Mouse (Mus musculus): ENCODE measurements at regions not wholly inside any gene's neighbourhood (a gene's known extent, or its start where the extent isn't known, plus 50 kb on each side); places are given as distances from the start of the nearest gene placed in this dataset.

DNA sequence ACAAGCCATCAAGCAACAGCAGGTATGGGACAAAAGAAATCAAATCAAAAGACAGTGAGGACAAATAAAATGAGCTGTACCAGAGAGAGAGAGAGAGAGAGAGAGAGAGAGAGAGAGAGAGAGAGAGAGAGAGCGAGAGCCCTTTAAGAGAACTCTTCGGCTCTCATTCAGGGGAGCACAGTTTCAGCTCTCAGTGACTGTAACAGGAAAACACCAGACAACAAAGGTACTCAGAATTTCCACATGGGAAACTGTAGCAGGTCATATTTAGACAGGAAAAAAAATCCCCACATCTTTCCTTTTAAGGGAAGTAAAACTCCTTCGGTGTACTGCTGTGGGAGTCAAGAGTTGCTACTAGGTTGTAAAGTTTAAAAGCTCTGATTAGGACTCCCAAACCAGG lies 57.9 kb upstream of the Satb2 start:
- TF ChIP-seq HCFC1 (IDR thresholded peaks at IDR 0.05; ENCODE audit: low read depth, low read length) (no peak), GATA1 (IDR thresholded peaks at IDR 0.05; ENCODE audit: low read depth, low read length) (no peak), CTCF (IDR thresholded peaks at IDR 0.05 in 2 of 3, conservative IDR thresholded peaks at IDR 0.05 in 1 of 3; ENCODE audit: control insufficient read depth in 1 of 3, insufficient read depth in 1 of 3, low read depth in 2 of 3, low read length in 3 of 3, poor library complexity in 1 of 3, severe bottlenecking in 1 of 3) (no peak), RCOR1 (IDR thresholded peaks at IDR 0.05; ENCODE audit: low read depth, low read length) (no peak), MAZ (IDR thresholded peaks at IDR 0.05; ENCODE audit: low read depth, low read length) (no peak)
